Mouse (Mus musculus): ENCODE measurements around the gene Cant1.

Cant1 gene

GRCm38 (mm10) chr11:118418834-118419504 lies at the start of gene Cant1:
Gene Cant1, minus strand, starts transcription at chr11:118419086.
- DNase-seq: peak; percentile 99

- DNase-seq: no peak
These were observed 48.7 kb upstream of the Cant1 start for GRCm38 (mm10) chr11:118467441-118468035.

- peak; percentile 32 for DNase-seq
These were observed 41.4 kb upstream of the Cant1 start for GRCm38 (mm10) chr11:118460280-118460679.

GRCm38 (mm10) chr11:118459536-118459935 lies 40.6 kb upstream of the Cant1 start:
- no peak for DNase-seq

- no peak for DNase-seq
These were observed 40.2 kb upstream of the Cant1 start for GRCm38 (mm10) chr11:118459051-118459450.

GRCm38 (mm10) chr11:118456937-118457336 lies 38.1 kb upstream of the Cant1 start:
- DNase-seq: no peak

- no peak for DNase-seq
These were observed 36.9 kb upstream of the Cant1 start for GRCm38 (mm10) chr11:118455788-118456187.

- no peak for DNase-seq
These were observed 35.2 kb upstream of the Cant1 start for GRCm38 (mm10) chr11:118453886-118454671.

GRCm38 (mm10) chr11:118452955-118453354 lies 34.1 kb upstream of the Cant1 start:
- DNase-seq: no peak

GRCm38 (mm10) chr11:118451211-118451610 lies 32.3 kb upstream of the Cant1 start:
- DNase-seq: no peak

GRCm38 (mm10) chr11:118448385-118448784 lies 29.5 kb upstream of the Cant1 start:
- DNase-seq: no peak

GRCm38 (mm10) chr11:118447346-118447745 lies 28.5 kb upstream of the Cant1 start:
- no peak for DNase-seq

- DNase-seq: peak; percentile 82
These were observed 27.0 kb upstream of the Cant1 start for GRCm38 (mm10) chr11:118445843-118446242.

GRCm38 (mm10) chr11:118443201-118443970 lies 24.5 kb upstream of the Cant1 start:
- peak; percentile 76 for DNase-seq

- no peak for DNase-seq
These were observed 23.8 kb upstream of the Cant1 start for GRCm38 (mm10) chr11:118442691-118443090.

- peak; percentile 65 for DNase-seq
These were observed 20.0 kb upstream of the Cant1 start for GRCm38 (mm10) chr11:118438665-118439414.

GRCm38 (mm10) chr11:118436471-118436935 lies 17.6 kb upstream of the Cant1 start:
- DNase-seq: peak; percentile 87

GRCm38 (mm10) chr11:118434093-118434492 lies 15.2 kb upstream of the Cant1 start:
- DNase-seq: peak; percentile 37

- DNase-seq: no peak
These were observed 14.5 kb upstream of the Cant1 start for GRCm38 (mm10) chr11:118433398-118433868.

- no peak for DNase-seq
These were observed 12.4 kb upstream of the Cant1 start for GRCm38 (mm10) chr11:118431100-118431948.

GRCm38 (mm10) chr11:118430291-118430885 lies 11.5 kb upstream of the Cant1 start:
- DNase-seq: no peak

Measured in retina, postnatal 1 day (tissue).